Mouse (Mus musculus) erythroblast, embryonic 14.5 days (primary cell): ENCODE measurements at regions not wholly inside any gene's neighbourhood (a gene's known extent, or its start where the extent isn't known, plus 50 kb on each side); places are given as distances from the start of the nearest gene placed in this dataset.

Experiments
- GATA1 ChIP-seq: IDR thresholded peaks from 2 replicates; pipeline ENCODE4 v1.6.1; 2012; ENCODE audit warnings: low read length, inconsistent platforms, mixed read lengths
- TAL1 ChIP-seq: IDR thresholded peaks from 3 replicates; pipeline ENCODE4 v1.6.1; 2012; ENCODE audit warnings: low read length, inconsistent platforms, mixed read lengths

DNA sequence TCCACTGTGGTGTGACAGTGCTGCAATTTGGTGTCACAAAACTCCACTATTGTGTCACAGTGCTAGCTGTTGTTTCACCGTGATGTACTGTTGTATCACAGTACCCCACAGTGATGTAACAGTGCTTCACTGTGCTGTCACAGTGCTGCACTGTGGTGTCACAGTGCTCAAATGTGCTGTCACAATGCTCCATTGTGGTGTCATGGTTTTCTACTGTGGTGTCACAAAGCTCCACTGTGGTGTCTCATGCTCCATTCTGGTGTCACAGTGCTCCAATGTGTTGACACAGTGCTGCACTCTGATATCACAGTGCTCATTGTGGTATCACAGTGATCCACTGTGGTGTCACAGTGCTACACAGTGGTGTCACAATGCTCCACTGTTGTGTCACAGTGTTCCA is 91.3 kb upstream of the Scaf8 start:
- TF ChIP-seq GATA1 (no peak), TAL1 (no peak)
